Mouse (Mus musculus) MEL (cell line): ENCODE results near the gene Cct3.

Source experiments
- CTCF ChIP-seq, 3 experiments: IDR thresholded peaks in 2 of 3; conservative IDR thresholded peaks in 1 of 3; 2 replicates each; pipeline ENCODE4 v1.5.1; 2011 to 2012; ENCODE audit warnings: low read length in 3 of 3, low read depth in 2 of 3, mild to moderate bottlenecking in 2 of 3, improper control_type of control experiment in 1 of 3, inconsistent platforms in 1 of 3, mixed read lengths in 1 of 3, moderate library complexity in 1 of 3; ENCODE audit not compliant: control insufficient read depth in 1 of 3, insufficient read depth in 1 of 3, poor library complexity in 1 of 3, severe bottlenecking in 1 of 3
- EP300 ChIP-seq, 2 experiments: IDR thresholded peaks; 2 replicates each; pipeline ENCODE4 v1.6.1; 2011; ENCODE audit warnings: improper control_type of control experiment in 2 of 2, low read length in 2 of 2, low read depth in 1 of 2, mild to moderate bottlenecking in 1 of 2
- JUND ChIP-seq: IDR thresholded peaks from 2 replicates; pipeline ENCODE4 v1.6.1; 2011; ENCODE audit warnings: low read depth, mild to moderate bottlenecking, improper control_type of control experiment, low read length
- KAT2A ChIP-seq: conservative IDR thresholded peaks from 2 replicates; pipeline ENCODE4 v1.6.1; 2012; ENCODE audit warnings: low read depth, low read length, improper control_type of control experiment, inconsistent platforms
- MXI1 ChIP-seq: IDR thresholded peaks from 2 replicates; pipeline ENCODE4 v1.6.1; 2011; ENCODE audit warnings: mild to moderate bottlenecking, low read depth, low read length, improper control_type of control experiment
- POLR2A ChIP-seq, 2 experiments: IDR thresholded peaks; 2 replicates each; pipeline ENCODE4 v1.6.1; 2011 to 2012; ENCODE audit warnings: low read length in 2 of 2, mild to moderate bottlenecking in 2 of 2, control low read depth in 1 of 2, improper control_type of control experiment in 1 of 2, low read depth in 1 of 2, moderate library complexity in 1 of 2; ENCODE audit not compliant: control insufficient read depth in 1 of 2, insufficient read depth in 1 of 2, poor library complexity in 1 of 2
- RCOR1 ChIP-seq: IDR thresholded peaks from 2 replicates; pipeline ENCODE4 v1.6.1; 2012; ENCODE audit warnings: low read depth, mild to moderate bottlenecking, inconsistent platforms, low read length, improper control_type of control experiment
- UBTF ChIP-seq: IDR thresholded peaks from 2 replicates; pipeline ENCODE4 v1.6.1; 2012; ENCODE audit warnings: low read depth, mild to moderate bottlenecking, inconsistent platforms, low read length, improper control_type of control experiment, moderate library complexity, borderline replicate concordance; ENCODE audit not compliant: insufficient read depth
- USF1 ChIP-seq: IDR thresholded peaks from 2 replicates; pipeline ENCODE4 v1.6.1; 2014; ENCODE audit warnings: low read depth, mild to moderate bottlenecking, inconsistent platforms, low read length, improper control_type of control experiment, moderate library complexity

GRCm38 (mm10) chr3:88365705-88366361 is 68.9 kb downstream of the Cct3 start:
- TF ChIP-seq CTCF (IDR thresholded peaks at IDR 0.05 in 2 of 3, conservative IDR thresholded peaks at IDR 0.05 in 1 of 3; ENCODE audit: control insufficient read depth in 1 of 3, insufficient read depth in 1 of 3, low read depth in 2 of 3, low read length in 3 of 3, poor library complexity in 1 of 3, severe bottlenecking in 1 of 3) (no peak), POLR2A (IDR thresholded peaks at IDR 0.05; ENCODE audit: control insufficient read depth in 1 of 2, insufficient read depth in 1 of 2, low read depth in 1 of 2, low read length in 2 of 2, poor library complexity in 1 of 2) (no peak), MXI1 (no peak), KAT2A (no peak), JUND (no peak), UBTF (no peak), EP300 (IDR thresholded peaks at IDR 0.05; ENCODE audit: low read depth in 1 of 2, low read length in 2 of 2) (no peak), USF1 (no peak), RCOR1 (no peak)
